Mouse (Mus musculus) olfactory bulb, adult 2 months (tissue): ENCODE results near the gene 1700014D04Rik. TPM values are rescaled to one million over a fixed set of nuclear protein-coding genes. Genes with fewer than 3 reads are reported as not detected.

Source experiments
- H3K27ac ChIP-seq: fragments of 200-500 bp; 2 replicates; pipeline ENCODE4 v1.5.1; 2012; ENCODE audit warnings: low read depth, low read length; ENCODE audit not compliant: insufficient read depth
- H3K4me1 ChIP-seq: fragments of 200-500 bp; 2 replicates; pipeline ENCODE4 v1.6.1; 2012; ENCODE audit warnings: low read length; ENCODE audit not compliant: control insufficient read depth, insufficient read depth
- H3K4me3 ChIP-seq: fragments of 200-500 bp; 2 replicates; pipeline ENCODE4 v1.5.1; 2012; ENCODE audit warnings: mild to moderate bottlenecking, low read depth, low read length, moderate library complexity; ENCODE audit not compliant: insufficient read depth
- CTCF ChIP-seq: fragments of 200-500 bp; IDR thresholded peaks from 2 replicates; pipeline ENCODE4 v1.5.1; 2012; ENCODE audit warnings: low read depth, mild to moderate bottlenecking, low read length, moderate library complexity; ENCODE audit not compliant: insufficient read depth
- POLR2A ChIP-seq: fragments of 200-500 bp; IDR thresholded peaks from 2 replicates; pipeline ENCODE4 v1.6.1; 2012; ENCODE audit warnings: mild to moderate bottlenecking, low read depth, low read length, moderate library complexity; ENCODE audit not compliant: insufficient read depth
- WGBS: fragments of 180-500 bp; shearing (Covaris S2); methylation state at CpG from one replicate; pipeline ENCODE4 v1.1.7; 2018; 5-methylcytosine and 5-hydroxymethylcytosine counted together
- polyA plus RNA-seq: library from polyadenylated mRNA; stranded (reverse); fragments of >200 nt; gene quantifications from 2 replicates; pipeline ENCODE4 v1.2.4, GENCODE M21; 2012; ENCODE audit warnings: low replicate concordance; ENCODE audit not compliant: missing spikeins, insufficient read depth, insufficient read length

Gene 1700014D04Rik
- polyA plus RNA-seq, 1 experiment: not detected

- Histone ChIP-seq H3K27ac (no peak within 1 kb of the TSS), H3K4me1 (no peaks in the 10 kb centered on the region), H3K4me3 (no peak within 1 kb of the TSS)
- WGBS: 94% methylated on average over 3 of the region's 3 CpGs
- TF ChIP-seq POLR2A: no peak
- TF ChIP-seq CTCF: no peak
These were observed 52.5 kb downstream of the 1700014D04Rik start, which contains the start of gene 4921517D22Rik for GRCm38 (mm10) chr13:59694008-59694407. Gene 4921517D22Rik (minus strand): TSS chr13:59694108.

- no peak for TF ChIP-seq POLR2A
- no peak for TF ChIP-seq CTCF
- no peak overlapping the region for H3K4me3 ChIP-seq
- H3K27ac ChIP-seq: no peak overlapping the region
- no peaks in the 10 kb centered on the region for H3K4me1 ChIP-seq
- WGBS: 55% methylated on average over 10 of the region's 10 CpGs
These were observed 55.1 kb downstream of the 1700014D04Rik start for GRCm38 (mm10) chr13:59691478-59691877.

Other genes with a start within 250 kb of the 1700014D04Rik start
- gene Agtpbp1, start 161.5 kb downstream of the 1700014D04Rik start, polyA plus RNA-seq: not detected in 2 replicates
- gene Naa35, start 161.5 kb downstream of the 1700014D04Rik start, polyA plus RNA-seq: not detected in 2 replicates
- gene Golm1, start 70.9 kb downstream of the 1700014D04Rik start, polyA plus RNA-seq: not detected in 2 replicates
- not detected in 2 replicates for gene 4921517D22Rik, start 52.6 kb downstream of the 1700014D04Rik start, polyA plus RNA-seq
- gene Spata31d1a, start 36.4 kb downstream of the 1700014D04Rik start, polyA plus RNA-seq: not detected in 2 replicates
- not detected in 2 replicates for gene Spata31d1b, start 34.5 kb downstream of the 1700014D04Rik start, polyA plus RNA-seq
- not detected in 2 replicates for gene Spata31d1d, start 15.0 kb downstream of the 1700014D04Rik start, polyA plus RNA-seq
- not detected in 2 replicates for gene Isca1, start 23.1 kb upstream of the 1700014D04Rik start, polyA plus RNA-seq
- gene Gm49354, start 35.5 kb upstream of the 1700014D04Rik start, polyA plus RNA-seq: not detected in 2 replicates
- gene Tut7, start 76.4 kb upstream of the 1700014D04Rik start, polyA plus RNA-seq: 457 TPM in 1 of 2 replicates, not detected in the other